Mouse (Mus musculus) stomach, postnatal 0 days (tissue): Measurements from ENCODE around the gene Ssbp4.

Source experiments
- CTCF ChIP-seq: IDR thresholded peaks from 2 replicates; pipeline ENCODE4 v1.5.1; 2016; ENCODE audit warnings: antibody characterized with exemption, low read depth, mild to moderate bottlenecking, moderate library complexity
- EP300 ChIP-seq: optimal IDR thresholded peaks from 2 replicates; pipeline ENCODE3; 2016; ENCODE audit warnings: antibody characterized with exemption

GRCm38 (mm10) chr8:70656193-70656790 is 47.6 kb upstream of the Ssbp4 start:
- TF ChIP-seq CTCF (no peak), EP300 (no peak)
